Mouse (Mus musculus) E14TG2a.4 (cell line): Measurements from ENCODE around the gene Ap2b1.

ENCODE experiments used
- CTCF ChIP-seq: conservative IDR thresholded peaks from 2 replicates; pipeline ENCODE4 v1.5.1; 2014; ENCODE audit warnings: low read length
- POU5F1 ChIP-seq: IDR thresholded peaks from 2 replicates; pipeline ENCODE4 v1.6.1; 2014; ENCODE audit warnings: low read length, borderline replicate concordance

GRCm38 (mm10) chr11:83298225-83299195 is at the start of gene Ap2b1:
- TF ChIP-seq CTCF (no peak), POU5F1 (no peak)
